Mouse (Mus musculus) heart, adult 8-10 months (tissue): ENCODE results near the gene 1700014D04Rik. TPM values are rescaled to one million over a fixed set of nuclear protein-coding genes. Genes with fewer than 3 reads are reported as not detected.
"Not testable (repeated sequence)": the region's sequence is repeated elsewhere in the genome, so short reads cannot be mapped to it uniquely, and the experiment has no call there.

Experiments
- DNase-seq: peaks from one replicate; pipeline ENCODE4 v3.0.0; 2022; ENCODE audit warnings: low spot score
- total RNA-seq, 4 experiments: library from RNA; stranded (reverse); gene quantifications; 2 replicates each; pipeline ENCODE4 v1.2.4; 2022

The 1700014D04Rik gene
- total RNA-seq, 4 experiments from 2014 or later, result not detected

DNA sequence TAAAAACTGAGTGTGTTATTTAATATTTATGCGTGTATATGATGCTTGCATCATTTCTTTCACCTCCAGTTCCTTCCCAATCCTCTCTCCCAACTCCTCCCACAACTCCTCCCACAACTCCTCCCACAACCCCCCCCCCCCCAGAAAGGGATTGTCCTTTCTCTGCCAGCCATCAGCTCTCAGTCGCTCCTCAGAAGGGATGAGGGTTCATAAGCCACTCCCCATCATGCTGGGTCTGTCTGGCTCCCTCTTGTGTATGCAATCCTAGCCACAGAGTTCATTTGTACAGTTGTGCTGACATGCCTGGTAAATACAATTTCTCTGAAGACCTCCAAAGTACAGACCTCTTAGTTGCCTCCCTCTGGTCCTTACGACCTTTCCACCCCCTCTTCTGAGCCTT, 11.4 kb downstream of the 1700014D04Rik start:
- no peak for DNase-seq

DNA sequence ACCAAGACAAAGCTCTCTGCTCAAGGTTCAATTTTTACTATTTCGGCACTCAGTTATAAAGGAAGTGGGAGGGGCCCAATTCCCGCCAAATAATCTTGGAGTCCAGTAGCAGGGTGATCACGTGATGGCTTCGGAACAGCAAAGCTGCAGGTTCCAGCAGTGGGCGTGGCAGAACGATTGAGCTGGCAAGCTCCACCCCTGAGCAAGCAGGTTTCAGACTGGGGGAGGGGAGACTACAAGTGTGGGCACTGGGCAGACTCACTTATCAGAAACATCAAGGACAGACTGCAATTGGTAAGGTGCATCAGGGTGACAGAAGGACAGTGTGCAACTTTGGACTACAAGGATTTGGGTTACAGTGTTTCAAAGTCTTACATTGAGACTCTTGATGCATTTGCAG, 12.2 kb downstream of the 1700014D04Rik start:
- not testable (repeated sequence) for DNase-seq

- no peak for DNase-seq
These were observed 12.6 kb downstream of the 1700014D04Rik start for GRCm38 (mm10) chr13:59733936-59734335.

DNA sequence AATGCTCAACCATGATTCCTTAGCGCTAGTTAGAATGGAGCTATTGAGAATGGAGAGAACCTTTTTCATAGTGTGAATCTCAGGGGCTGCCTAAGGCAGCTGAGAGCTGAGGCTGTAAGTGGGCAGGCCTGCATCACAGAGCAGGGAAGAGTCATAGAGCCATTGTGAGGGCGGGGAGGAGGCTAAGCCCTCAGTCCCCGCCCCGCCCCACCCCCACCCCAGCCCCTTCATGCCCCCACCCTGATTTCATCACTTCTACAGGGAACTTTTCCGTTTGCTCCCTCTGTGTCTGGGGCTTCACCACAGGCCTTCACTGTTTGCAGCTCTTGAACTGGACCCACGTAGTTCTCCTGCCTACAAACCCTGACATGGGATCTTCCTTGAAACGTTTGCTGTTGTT, 14.9 kb downstream of the 1700014D04Rik start, which contains the start of gene Spata31d1d:
Gene Spata31d1d, minus strand, starts transcription at position 101 of the 400 bp plus-strand sequence.
- no peak for DNase-seq

GRCm38 (mm10) chr13:59728378-59729093, 18.0 kb downstream of the 1700014D04Rik start:
- DNase-seq, result peak; percentile 79

- DNase-seq, result no peak
These were observed 20.2 kb downstream of the 1700014D04Rik start for GRCm38 (mm10) chr13:59726139-59726867.

GRCm38 (mm10) chr13:59722089-59722488, 24.5 kb downstream of the 1700014D04Rik start:
- not testable (repeated sequence) for DNase-seq

DNA sequence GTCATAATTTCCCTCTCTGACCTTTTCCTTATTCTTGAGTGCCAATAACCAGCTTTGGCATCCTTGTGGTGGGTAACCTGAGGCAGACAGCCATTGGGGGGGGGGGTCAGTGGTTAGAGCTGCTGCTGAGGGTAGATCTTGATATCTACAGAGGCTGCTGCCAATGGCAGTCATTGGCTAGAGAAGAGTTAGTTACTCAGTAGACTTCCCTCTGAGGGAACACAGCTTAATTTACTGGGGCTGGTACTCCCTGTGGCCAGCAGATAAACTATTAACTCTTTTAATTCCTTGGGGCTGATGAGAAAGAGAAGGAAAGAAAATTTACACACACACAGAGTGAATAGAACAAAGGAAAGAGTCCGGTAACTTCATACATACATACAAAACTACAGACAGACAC, 27.1 kb downstream of the 1700014D04Rik start:
- no peak for DNase-seq

DNA sequence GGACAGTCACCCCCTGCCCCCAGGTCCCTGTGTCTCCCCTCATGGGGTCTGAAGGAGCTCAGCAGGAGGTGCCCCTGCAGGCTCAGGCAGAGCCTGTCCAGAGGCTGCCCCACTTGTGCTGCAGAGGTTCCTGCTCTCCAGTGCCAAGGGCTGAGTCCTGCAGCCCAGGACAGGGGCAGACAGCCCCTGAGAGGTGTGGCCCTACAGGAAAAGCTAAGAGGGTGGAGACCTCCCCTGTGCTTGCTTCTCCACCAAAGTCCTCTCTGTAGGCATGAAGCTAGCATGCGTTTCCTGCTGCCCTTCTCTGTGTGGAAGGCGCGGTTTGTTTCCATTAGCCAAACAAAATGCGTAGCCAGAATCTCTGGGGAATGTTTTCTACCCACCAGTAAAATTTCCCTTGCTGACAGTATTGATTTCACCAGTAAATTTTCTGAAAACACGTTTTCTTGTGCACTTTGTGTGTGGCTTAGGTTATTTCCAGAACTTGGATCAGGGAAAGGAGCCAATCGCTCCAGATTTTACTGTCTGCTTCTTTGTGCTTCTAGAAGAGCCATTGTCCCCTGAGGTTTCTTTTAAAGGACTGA, 27.6 kb downstream of the 1700014D04Rik start:
- DNase-seq, result peak; percentile 25

DNA sequence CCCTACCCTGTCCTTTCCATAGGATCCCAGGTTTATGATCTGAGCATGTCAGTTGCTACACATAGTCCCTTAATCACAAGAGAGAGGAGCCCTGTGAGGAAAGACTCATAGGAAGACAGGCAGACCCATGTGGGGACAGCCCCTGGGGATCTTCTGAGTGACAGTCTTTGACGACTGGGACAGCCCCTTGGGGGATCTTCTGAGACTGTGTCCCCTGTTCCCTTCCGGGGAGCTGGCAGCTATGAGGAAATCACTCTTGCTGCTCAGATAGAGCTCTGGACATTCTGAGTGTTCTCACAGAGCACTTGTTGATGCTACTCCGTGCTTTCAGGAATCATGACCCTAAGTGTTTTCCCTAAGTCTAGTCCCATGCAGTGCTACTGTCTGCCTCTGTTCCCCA, 32.8 kb downstream of the 1700014D04Rik start:
- no peak for DNase-seq

DNA sequence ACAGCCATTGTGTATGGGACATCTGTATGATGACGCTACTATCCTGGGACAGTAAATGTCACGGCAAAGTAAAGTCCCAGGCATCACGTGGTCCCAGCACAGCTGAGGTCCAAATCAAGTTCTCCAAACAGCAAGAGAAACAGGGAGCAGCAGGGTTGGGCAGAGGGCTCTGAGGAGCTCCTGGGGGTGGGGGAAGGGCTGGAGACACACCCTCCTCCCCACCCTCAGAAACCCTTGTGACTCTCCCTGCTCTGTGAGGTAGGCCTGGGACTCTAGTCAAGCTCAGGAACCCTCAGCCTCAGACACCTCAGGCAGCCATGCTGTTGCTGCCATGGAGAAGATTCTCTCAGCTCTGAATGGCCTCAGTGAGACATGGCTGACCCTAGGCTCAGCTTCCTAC, 34.6 kb downstream of the 1700014D04Rik start, which contains the start of gene Spata31d1b:
Gene Spata31d1b, plus strand, starts transcription at position 301 of the 400 bp plus-strand sequence.
- DNase-seq, result not testable (repeated sequence)

DNA sequence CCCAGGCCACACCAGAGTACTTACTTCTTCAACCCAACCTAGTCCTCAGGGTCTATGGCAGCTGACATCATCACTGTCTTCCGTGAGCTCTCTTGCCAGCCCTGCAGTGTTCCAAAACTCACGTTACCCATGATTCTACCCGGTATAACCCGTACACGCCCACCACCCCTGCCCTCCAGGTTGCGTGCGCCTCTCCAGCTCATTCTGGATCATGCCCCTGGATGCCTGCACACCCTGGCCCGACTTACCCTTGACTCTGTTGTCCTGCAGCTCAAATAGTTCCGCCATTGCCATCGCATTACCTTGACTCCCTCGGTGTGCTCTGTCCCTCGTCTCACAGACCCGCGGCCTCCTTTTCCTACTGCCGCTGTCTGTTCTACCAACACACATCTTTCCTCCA, 36.3 kb downstream of the 1700014D04Rik start, which contains the start of gene Spata31d1a:
Gene Spata31d1a, minus strand, starts transcription at position 101 of the 400 bp plus-strand sequence.
- DNase-seq, result no peak

DNA sequence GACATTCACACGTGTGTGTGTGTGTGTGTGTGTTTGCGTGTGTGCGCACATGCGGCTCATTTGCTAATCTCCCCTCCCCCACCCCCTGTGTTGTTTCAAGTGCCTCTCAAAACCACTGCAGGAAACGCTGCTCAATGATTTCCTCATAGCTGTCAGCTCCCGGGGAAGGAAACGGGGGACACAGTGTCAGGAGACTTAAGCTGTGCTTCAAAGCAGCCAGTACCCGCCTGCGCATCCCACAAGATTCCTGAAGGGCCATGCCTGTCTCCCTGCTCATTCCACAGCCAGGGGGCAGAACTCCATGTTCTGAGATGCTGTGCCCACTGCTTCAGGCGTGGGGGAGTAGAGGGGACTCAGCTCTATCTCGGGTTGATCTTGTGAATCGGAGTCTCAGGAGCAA, 42.0 kb downstream of the 1700014D04Rik start:
- peak; percentile 3 for DNase-seq

- DNase-seq, result no peak
These were observed 43.0 kb downstream of the 1700014D04Rik start for GRCm38 (mm10) chr13:59703514-59703913.

DNA sequence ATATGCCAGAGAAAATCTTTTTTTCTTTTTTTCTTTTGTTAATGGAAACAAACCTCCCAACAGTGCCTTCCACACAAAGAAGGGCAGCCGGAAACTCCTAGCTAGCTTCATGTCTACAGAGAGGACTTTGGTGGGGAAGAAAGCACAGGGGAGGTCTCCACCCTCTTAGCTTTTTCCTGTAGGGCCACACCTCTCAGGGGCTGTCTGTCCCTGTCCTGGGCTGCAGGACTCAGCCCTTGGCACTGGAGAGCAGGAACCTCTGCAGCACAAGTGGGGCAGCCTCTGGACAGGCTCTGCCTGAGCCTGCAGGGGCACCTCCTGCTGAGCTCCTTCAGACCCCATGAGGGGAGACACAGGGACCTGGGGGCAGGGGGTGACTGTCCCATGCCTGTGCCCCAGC, 46.4 kb downstream of the 1700014D04Rik start:
- not testable (repeated sequence) for DNase-seq

GRCm38 (mm10) chr13:59699131-59699530, 47.4 kb downstream of the 1700014D04Rik start:
- DNase-seq, result no peak

DNA sequence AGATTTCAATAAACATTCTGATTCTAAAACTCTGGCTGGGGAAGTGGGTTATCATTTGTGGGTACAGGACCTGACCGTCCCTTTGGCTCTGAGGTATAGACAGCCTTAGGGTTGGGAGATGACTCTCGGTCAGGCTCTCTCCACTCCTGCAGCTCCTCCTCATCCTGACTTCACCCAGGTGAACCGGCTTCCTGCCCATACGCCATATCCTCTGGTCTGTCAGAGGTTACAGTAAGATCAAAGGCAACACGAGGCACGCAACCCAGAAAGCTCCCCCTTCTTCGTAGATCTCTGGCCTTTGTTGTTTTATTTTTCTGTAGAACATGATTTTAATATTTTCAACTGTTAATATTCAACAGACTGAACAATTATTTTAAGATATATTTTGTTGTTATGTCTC, 50.8 kb downstream of the 1700014D04Rik start:
- DNase-seq, result no peak

DNA sequence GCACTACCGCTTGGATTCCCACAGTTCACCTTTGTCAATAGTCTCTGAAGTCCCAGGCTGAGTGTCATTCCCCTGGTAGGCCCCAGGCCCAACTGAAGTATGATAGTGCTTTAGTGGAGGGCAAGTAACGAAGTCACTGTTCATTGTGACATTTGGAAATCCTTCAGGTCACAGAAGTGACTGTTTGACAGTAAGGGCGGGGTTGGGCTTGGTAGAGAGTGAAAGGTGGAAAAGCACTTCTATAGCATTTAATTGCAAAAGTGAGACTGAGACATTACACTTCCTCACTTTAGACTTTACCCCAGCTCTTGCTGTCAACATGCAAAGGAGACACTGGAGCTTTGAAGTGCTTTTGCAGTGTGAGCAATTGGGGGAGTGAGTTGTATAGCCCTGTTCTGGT, 52.5 kb downstream of the 1700014D04Rik start, which contains the start of gene 4921517D22Rik:
Gene 4921517D22Rik, minus strand, starts transcription at position 101 of the 400 bp plus-strand sequence.
- DNase-seq, result no peak

- DNase-seq, result no peak
These were observed 55.1 kb downstream of the 1700014D04Rik start for GRCm38 (mm10) chr13:59691478-59691877.
